16 mouse cellular contexts compared by ENCODE assay signal in genomic region chr5:131526666-131527065, GRCm38 (mm10).
A peak's percentile ranks its signal among the peaks of the same experiment; 100 is the strongest.
DNase-seq lines count a peak whose midpoint lies in the region; ATAC-seq and TF ChIP-seq lines count a peak whose summit lies in the region.
"Had no signal": no experiment of that assay in that cellular context is flagged by ENCODE, and none has a peak within 500 bp of the region (broad histone marks: within the 10 kb centered on the region; RNA-seq: fewer than 3 reads in every experiment).

No protein-coding gene starts in this region.

- no peaks in the 10 kb centered on the region for H3K9me3 ChIP-seq in forebrain, embryonic 12.5 days
- H3K9me3 ChIP-seq in limb, embryonic 14.5 days (ENCODE audit: control insufficient read depth, low read length), result no peaks in the 10 kb centered on the region
- H3K9me3 ChIP-seq: heart, embryonic 12.5 days; neural tube, embryonic 13.5 days had no signal

- peaks cover 5% of the 10 kb centered on the region; the same call in 1 of the 2 replicates for H3K27me3 ChIP-seq in forebrain, embryonic 12.5 days
- H3K27me3 ChIP-seq in limb, embryonic 14.5 days (ENCODE audit: control insufficient read depth, insufficient read depth, low read length), result no peaks in the 10 kb centered on the region
- H3K27me3 ChIP-seq: megakaryocyte, embryonic 14.5 days; neural tube, embryonic 13.5 days had no signal

- ATAC-seq in frontal cortex, adult (ENCODE audit: low TSS enrichment), result peak; percentile 23; the same call in 1 of the 2 replicates
- peak; percentile 30; the same call in 1 of the 2 replicates for ATAC-seq in forebrain, embryonic 12.5 days (ENCODE audit: low FRiP score)
- peak; percentile 56; the same call in 1 of the 2 replicates for ATAC-seq in limb, embryonic 14.5 days (ENCODE audit: low FRiP score, low read depth)
- ATAC-seq: activated CD4-positive, CD25-positive, alpha-beta regulatory T cell, adult 4 months had no signal

- H3K4me1 ChIP-seq in forebrain, embryonic 12.5 days, result peaks cover 82% of the 10 kb centered on the region
- H3K4me1 ChIP-seq in limb, embryonic 14.5 days (ENCODE audit: control insufficient read depth, insufficient read depth, low read length), result peaks cover 60% of the 10 kb centered on the region

- H3K4me3 ChIP-seq in forebrain, embryonic 12.5 days (replicated peaks), result no peak overlapping the region
- no peak overlapping the region for H3K4me3 ChIP-seq in limb, embryonic 14.5 days (replicated peaks; ENCODE audit: low read length)
- H3K4me3 ChIP-seq: heart, embryonic 12.5 days; megakaryocyte, embryonic 14.5 days; neural tube, embryonic 13.5 days had no signal

- intact Hi-C loops in heart, postnatal 36 days (cut with DNase I), result no loop called here

- peaks cover 10% of the 10 kb centered on the region for H3K36me3 ChIP-seq in forebrain, embryonic 12.5 days (replicated peaks)
- peaks cover 11% of the 10 kb centered on the region; the same call in 1 of the 2 replicates for H3K36me3 ChIP-seq in limb, embryonic 14.5 days (ENCODE audit: control insufficient read depth, insufficient read depth, low read length)
- H3K36me3 ChIP-seq: heart, embryonic 12.5 days; neural tube, embryonic 13.5 days had no signal

- no peak for DNase-seq in frontal cortex, postnatal 14 days (ENCODE audit: low spot score in 2 of 2)
- DNase-seq in ZHBTc4 (ENCODE audit: low read depth, low spot score), result peak; percentile 91
- peak; percentile 61 for DNase-seq in limb, embryonic 14.5 days (ENCODE audit: low spot score)
- no peak for DNase-seq in right cerebral cortex, postnatal 14 days
- DNase-seq in heart, postnatal 36 days, result no peak
- DNase-seq in adrenal gland, adult 2 months, result no peak
- DNase-seq: cerebellum, adult 9-11 months; gastrocnemius, postnatal 14 days had no signal

- no peak for TF ChIP-seq POLR2A in limb, embryonic 14.5 days (IDR thresholded peaks at IDR 0.05; ENCODE audit: borderline replicate concordance, extremely low read depth, insufficient read depth, insufficient read length)

- H3K9ac ChIP-seq in forebrain, embryonic 12.5 days, result no peak overlapping the region
- H3K9ac ChIP-seq in limb, embryonic 14.5 days (ENCODE audit: low read depth, low read length, severe bottlenecking), result no peak overlapping the region
- H3K9ac ChIP-seq: heart, embryonic 12.5 days; neural tube, embryonic 13.5 days had no signal

- 9% methylated on average over 3 of the region's 3 CpGs for WGBS in forebrain, embryonic 12.5 days
- WGBS in limb, embryonic 14.5 days, result 21% methylated on average over 3 of the region's 3 CpGs

- peak overlapping the region; percentile 8; the same call in 1 of the 2 replicates for H3K4me2 ChIP-seq in forebrain, embryonic 12.5 days
- H3K4me2 ChIP-seq in limb, embryonic 14.5 days (replicated peaks; ENCODE audit: low read depth, low read length, severe bottlenecking), result no peak overlapping the region
- H3K4me2 ChIP-seq: heart, embryonic 12.5 days; liver, embryonic 11.5 days; neural tube, embryonic 13.5 days had no signal

- peak overlapping the region; percentile 54; the same call in 1 of the 2 replicates for H3K27ac ChIP-seq in forebrain, embryonic 12.5 days
- no peak overlapping the region; the same call in 1 of the 2 replicates for H3K27ac ChIP-seq in limb, embryonic 14.5 days (replicated peaks; ENCODE audit: low read depth, low read length)
- H3K27ac ChIP-seq: kidney, postnatal 0 days; neural tube, embryonic 13.5 days had no signal

Comparison
In these comparisons a context has a peak if more than half of its experiments do, and no peak if none do; other contexts are left out.
1. DNase-seq: peak in ZHBTc4 (single experiment) and limb, embryonic 14.5 days (single experiment); none in frontal cortex, postnatal 14 days (0 of 2), right cerebral cortex, postnatal 14 days (single experiment), heart, postnatal 36 days (0 of 2) and adrenal gland, adult 2 months (single experiment).
2. Peak in every context shown above with its lines, with median percentiles within 50 percentile points of each other: ATAC-seq.